Mouse (Mus musculus): ENCODE results near the gene Ttk.

Ttk gene

DNA sequence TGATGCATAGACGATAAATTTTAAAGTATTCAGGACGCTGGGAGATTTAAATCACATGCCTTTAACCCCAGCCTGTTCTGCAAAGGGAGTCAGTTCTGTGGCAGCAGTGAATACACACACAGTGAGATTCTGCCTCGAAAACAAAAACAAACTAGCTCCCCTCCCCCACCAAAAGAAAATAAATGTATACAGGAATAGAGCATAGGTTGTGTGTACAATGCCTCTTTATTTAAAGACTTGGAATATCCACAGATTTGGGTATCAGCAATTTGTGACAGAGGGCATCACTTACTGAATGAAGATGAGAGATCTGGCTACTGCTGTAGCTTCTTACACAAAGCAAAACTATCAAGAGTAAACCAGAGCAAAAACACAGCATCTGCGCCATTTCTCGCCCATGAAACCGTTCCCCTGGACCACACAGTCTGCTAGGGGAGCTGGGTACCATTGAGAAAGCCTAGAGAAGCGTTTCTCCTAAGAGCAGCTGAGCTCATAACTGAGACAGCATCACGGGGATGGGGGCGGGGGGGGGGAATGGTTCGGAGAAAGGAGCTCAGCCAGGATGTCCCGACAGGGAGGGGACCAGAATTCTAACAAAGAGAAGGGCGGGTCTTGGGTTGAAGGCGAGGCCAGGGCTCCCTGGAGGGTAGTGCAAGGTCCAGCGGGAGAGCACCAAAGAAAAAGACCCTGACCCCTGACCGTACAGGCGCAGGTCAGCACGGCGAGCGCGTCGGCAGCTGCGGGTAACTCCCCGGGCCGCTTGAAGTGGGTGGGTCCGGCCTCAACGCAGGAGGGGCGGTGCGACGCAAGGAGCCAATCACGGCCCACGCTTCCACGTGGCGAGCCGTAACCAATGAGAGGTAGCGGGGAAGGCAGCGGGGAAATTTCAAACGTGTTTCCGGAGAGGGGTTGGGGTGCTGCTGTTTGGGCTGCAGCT, at the start of gene Ttk:
Ttk (plus strand) TSS at position 879 of the 937 bp plus-strand sequence.
- Histone ChIP-seq H3K4me3 (replicated peaks; ENCODE audit: low read length) (peak within 1 kb of the TSS; percentile 97), H3K36me3 (ENCODE audit: insufficient read depth, low read length) (peaks cover 12% of the 10 kb centered on the region), H3K4me1 (replicated peaks; ENCODE audit: low read depth, low read length) (peaks cover 26% of the 10 kb centered on the region), H3K9me3 (ENCODE audit: low read length) (no peaks in the 10 kb centered on the region), H3K27me3 (ENCODE audit: insufficient read depth, low read length) (no peaks in the 10 kb centered on the region)
- TF ChIP-seq CTCF (conservative IDR thresholded peaks at IDR 0.05; ENCODE audit: low read length), result peak; percentile 14; the same call in 1 of the 2 replicates
- no peak for TF ChIP-seq POU5F1 (IDR thresholded peaks at IDR 0.05; ENCODE audit: borderline replicate concordance, low read length)
- TF ChIP-seq NANOG (IDR thresholded peaks at IDR 0.05; ENCODE audit: borderline replicate concordance, low read length), result no peak

GRCm38 (mm10) chr9:83785501-83785900, 49.0 kb upstream of the Ttk start:
- no peaks in the 10 kb centered on the region for H3K4me1 ChIP-seq (replicated peaks; ENCODE audit: low read depth, low read length)
- H3K27me3 ChIP-seq (ENCODE audit: insufficient read depth, low read length), result no peaks in the 10 kb centered on the region
- no peaks in the 10 kb centered on the region for H3K9me3 ChIP-seq (ENCODE audit: low read length)
- H3K4me3 ChIP-seq (replicated peaks; ENCODE audit: low read length), result no peak overlapping the region
- TF ChIP-seq CTCF (conservative IDR thresholded peaks at IDR 0.05; ENCODE audit: low read length) (no peak), POU5F1 (IDR thresholded peaks at IDR 0.05; ENCODE audit: borderline replicate concordance, low read length) (no peak), NANOG (IDR thresholded peaks at IDR 0.05; ENCODE audit: borderline replicate concordance, low read length) (no peak)
- H3K36me3 ChIP-seq (ENCODE audit: insufficient read depth, low read length), result no peaks in the 10 kb centered on the region

DNA sequence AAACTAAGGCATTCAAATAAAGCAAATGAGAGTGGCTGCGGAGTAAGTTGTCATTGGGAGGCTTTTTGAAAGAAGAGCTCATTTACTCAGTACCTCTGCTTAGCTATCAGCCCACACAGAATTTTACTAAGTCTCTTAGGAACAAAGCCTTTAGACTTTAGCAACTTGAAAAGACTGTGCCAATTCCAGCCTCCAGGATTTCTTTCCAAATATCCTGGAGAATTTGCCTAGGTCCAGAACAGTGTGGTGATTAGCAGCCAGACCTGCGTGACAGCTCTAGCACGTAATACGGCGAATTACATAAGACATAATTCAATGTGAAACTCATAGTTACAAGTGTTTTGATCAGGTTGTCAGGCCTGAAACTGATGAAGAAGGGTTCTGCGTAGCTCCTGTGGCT, 45.2 kb upstream of the Ttk start:
- TF ChIP-seq NANOG (IDR thresholded peaks at IDR 0.05; ENCODE audit: borderline replicate concordance, low read length), result no peak
- TF ChIP-seq POU5F1 (IDR thresholded peaks at IDR 0.05; ENCODE audit: borderline replicate concordance, low read length), result no peak
- TF ChIP-seq CTCF (conservative IDR thresholded peaks at IDR 0.05; ENCODE audit: low read length), result no peak

DNA sequence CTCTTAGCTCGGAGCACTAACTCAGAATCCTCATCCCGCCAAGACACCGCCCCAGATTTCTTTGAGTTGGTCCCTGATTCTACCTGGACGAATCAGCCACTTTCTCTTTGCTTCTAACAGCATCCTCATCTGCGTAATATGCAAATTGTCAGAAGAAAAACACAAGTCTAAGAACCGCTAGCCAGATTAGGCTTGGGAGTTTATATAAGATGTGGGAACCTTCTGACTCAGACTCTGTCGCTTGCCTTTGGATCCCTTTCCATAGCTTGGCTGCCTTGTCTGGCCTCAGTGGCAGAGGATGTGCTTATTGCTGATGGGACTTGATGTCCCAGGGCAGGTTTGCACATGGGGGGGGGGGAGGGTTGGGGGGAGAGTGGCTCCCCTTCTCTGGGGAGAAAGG, 37.6 kb upstream of the Ttk start:
- H3K9me3 ChIP-seq (ENCODE audit: low read length), result no peaks in the 10 kb centered on the region
- no peaks in the 10 kb centered on the region for H3K36me3 ChIP-seq (ENCODE audit: insufficient read depth, low read length)
- H3K27me3 ChIP-seq (ENCODE audit: insufficient read depth, low read length), result peaks cover 9% of the 10 kb centered on the region; the same call in 1 of the 2 replicates
- H3K4me3 ChIP-seq (replicated peaks; ENCODE audit: low read length), result no peak overlapping the region
- TF ChIP-seq POU5F1 (IDR thresholded peaks at IDR 0.05; ENCODE audit: borderline replicate concordance, low read length) (no peak), NANOG (IDR thresholded peaks at IDR 0.05; ENCODE audit: borderline replicate concordance, low read length) (no peak), CTCF (conservative IDR thresholded peaks at IDR 0.05; ENCODE audit: low read length) (no peak)
- H3K4me1 ChIP-seq (replicated peaks; ENCODE audit: low read depth, low read length), result no peaks in the 10 kb centered on the region

More for the DNA sequence above, 45.2 kb upstream of the Ttk start:
- Histone ChIP-seq H3K4me3 (replicated peaks; ENCODE audit: low read length) (no peak overlapping the region), H3K9me3 (ENCODE audit: low read length) (no peaks in the 10 kb centered on the region), H3K36me3 (ENCODE audit: insufficient read depth, low read length) (no peaks in the 10 kb centered on the region), H3K4me1 (replicated peaks; ENCODE audit: low read depth, low read length) (no peaks in the 10 kb centered on the region), H3K27me3 (ENCODE audit: insufficient read depth, low read length) (no peaks in the 10 kb centered on the region)

GRCm38 (mm10) chr9:83797898-83798297, 36.6 kb upstream of the Ttk start:
- TF ChIP-seq CTCF (conservative IDR thresholded peaks at IDR 0.05; ENCODE audit: low read length) (no peak), POU5F1 (IDR thresholded peaks at IDR 0.05; ENCODE audit: borderline replicate concordance, low read length) (no peak), NANOG (IDR thresholded peaks at IDR 0.05; ENCODE audit: borderline replicate concordance, low read length) (no peak)
- no peaks in the 10 kb centered on the region for H3K36me3 ChIP-seq (ENCODE audit: insufficient read depth, low read length)

GRCm38 (mm10) chr9:83804341-83804740, 30.1 kb upstream of the Ttk start:
- TF ChIP-seq POU5F1 (IDR thresholded peaks at IDR 0.05; ENCODE audit: borderline replicate concordance, low read length) (no peak), NANOG (IDR thresholded peaks at IDR 0.05; ENCODE audit: borderline replicate concordance, low read length) (no peak)
- no peak overlapping the region for H3K4me3 ChIP-seq (replicated peaks; ENCODE audit: low read length)
- H3K4me1 ChIP-seq (replicated peaks; ENCODE audit: low read depth, low read length), result peaks cover 15% of the 10 kb centered on the region
- H3K36me3 ChIP-seq (ENCODE audit: insufficient read depth, low read length), result no peaks in the 10 kb centered on the region
- peaks cover 49% of the 10 kb centered on the region for H3K27me3 ChIP-seq (ENCODE audit: insufficient read depth, low read length)
- no peaks in the 10 kb centered on the region for H3K9me3 ChIP-seq (ENCODE audit: low read length)

More at GRCm38 (mm10) chr9:83797898-83798297, 36.6 kb upstream of the Ttk start:
- H3K4me3 ChIP-seq (replicated peaks; ENCODE audit: low read length), result no peak overlapping the region
- H3K27me3 ChIP-seq (ENCODE audit: insufficient read depth, low read length), result peaks cover 16% of the 10 kb centered on the region
- H3K9me3 ChIP-seq (ENCODE audit: low read length), result no peaks in the 10 kb centered on the region
- no peaks in the 10 kb centered on the region for H3K4me1 ChIP-seq (replicated peaks; ENCODE audit: low read depth, low read length)

- Histone ChIP-seq H3K4me1 (replicated peaks; ENCODE audit: low read depth, low read length) (peaks cover 15% of the 10 kb centered on the region), H3K9me3 (ENCODE audit: low read length) (no peaks in the 10 kb centered on the region), H3K4me3 (replicated peaks; ENCODE audit: low read length) (peak overlapping the region; percentile 86), H3K36me3 (ENCODE audit: insufficient read depth, low read length) (no peaks in the 10 kb centered on the region), H3K27me3 (ENCODE audit: insufficient read depth, low read length) (peaks cover 51% of the 10 kb centered on the region)
- TF ChIP-seq NANOG (IDR thresholded peaks at IDR 0.05; ENCODE audit: borderline replicate concordance, low read length) (no peak), POU5F1 (IDR thresholded peaks at IDR 0.05; ENCODE audit: borderline replicate concordance, low read length) (no peak), CTCF (conservative IDR thresholded peaks at IDR 0.05; ENCODE audit: low read length) (no peak)
Measured at GRCm38 (mm10) chr9:83805164-83805976, 29.1 kb upstream of the Ttk start.
